Mouse (Mus musculus) lung, embryonic 14.5 days (tissue): ENCODE results near the gene Cyp8b1. TPM values are rescaled to one million over a fixed set of nuclear protein-coding genes. Genes with fewer than 3 reads are reported as not detected.

Experiments used
- ATAC-seq: fragments of 200-750 bp; cut with Nextera tagmentation; 2 replicates; pipeline ENCODE4 v1.8.0; 2017; ENCODE audit warnings: mild to moderate bottlenecking, moderate TSS enrichment, moderate library complexity; ENCODE audit not compliant: insufficient read depth
- DNase-seq: peaks from one replicate; pipeline ENCODE4 v3.0.0-alpha.2; 2015
- H3K27ac ChIP-seq: fragments of 300-500 bp; sonication (generic); 2 replicates; pipeline ENCODE4 v1.5.1; 2014; ENCODE audit warnings: low read depth, mild to moderate bottlenecking, moderate library complexity
- H3K27me3 ChIP-seq: fragments of 300-500 bp; sonication (generic); 2 replicates; pipeline ENCODE4 v1.6.1; 2014; ENCODE audit warnings: low read length, control low read depth; ENCODE audit not compliant: insufficient read depth
- H3K36me3 ChIP-seq: fragments of 300-500 bp; sonication (generic); 2 replicates; pipeline ENCODE4 v1.6.1; 2014; ENCODE audit warnings: control low read depth; ENCODE audit not compliant: insufficient read depth
- H3K4me1 ChIP-seq: fragments of 300-500 bp; sonication (generic); 2 replicates; pipeline ENCODE4 v1.6.1; 2014; ENCODE audit warnings: antibody characterized with exemption, control low read depth; ENCODE audit not compliant: insufficient read depth
- H3K4me2 ChIP-seq: fragments of 300-500 bp; sonication (generic); 2 replicates; pipeline ENCODE4 v1.6.1; 2014; ENCODE audit warnings: mild to moderate bottlenecking
- H3K4me3 ChIP-seq: fragments of 300-500 bp; sonication (generic); 2 replicates; pipeline ENCODE4 v1.5.1; 2014; ENCODE audit warnings: low read depth, low read length
- H3K9ac ChIP-seq: fragments of 300-500 bp; sonication (generic); 2 replicates; pipeline ENCODE4 v1.6.1; 2014
- H3K9me3 ChIP-seq: fragments of 300-500 bp; sonication (generic); 2 replicates; pipeline ENCODE4 v1.6.1; 2016; ENCODE audit warnings: low read depth, low read length, control low read depth
- CTCF ChIP-seq: IDR thresholded peaks from 2 replicates; pipeline ENCODE4 v1.5.1; 2016; ENCODE audit warnings: antibody characterized with exemption, low read depth
- WGBS: fragments of 180-500 bp; shearing (Covaris S2); extraction: QIAGEN DNeasy Blood & Tissue Kit; methylation state at CpG from one replicate; pipeline ENCODE4 v1.1.7; 2014; 5-methylcytosine and 5-hydroxymethylcytosine counted together
- polyA plus RNA-seq: library from polyadenylated mRNA; unstranded; fragments of >200 nt; fragmentation: Nextera tagmentation; extraction: Ambion mirVana; gene quantifications from 2 replicates; pipeline ENCODE4 v1.2.1, GENCODE M21; 2014

Cyp8b1 gene
- polyA plus RNA-seq, 1 experiment from 2014 or later: not detected

DNA sequence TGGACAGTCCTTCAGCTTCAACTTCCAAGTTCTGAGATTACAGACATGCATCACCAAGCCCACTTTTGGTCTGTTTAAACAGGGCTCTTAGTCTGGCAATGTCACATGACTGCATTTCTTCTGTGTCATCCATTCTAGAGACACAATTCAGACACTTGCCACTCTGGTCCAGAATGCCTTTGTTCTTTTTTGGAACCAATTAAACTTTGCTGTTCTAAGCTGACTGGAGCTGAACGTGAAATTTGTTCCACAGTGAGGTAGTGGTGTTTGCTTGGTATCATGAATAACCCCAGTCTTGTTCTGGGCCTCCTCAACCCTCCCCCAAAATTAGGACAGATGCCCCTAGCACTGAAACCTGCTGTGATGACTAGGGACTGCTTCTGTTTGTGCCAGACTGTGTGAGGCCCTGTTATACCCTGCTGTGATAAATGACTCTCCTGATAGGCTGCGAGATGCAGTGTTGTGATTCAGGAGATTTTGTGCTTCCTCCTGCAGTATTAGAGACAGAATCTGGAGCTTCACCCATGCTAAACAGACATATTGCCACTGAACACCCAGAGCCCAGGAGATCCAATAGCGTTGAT lies 50.6 kb downstream of the Cyp8b1 start:
- no peaks in the 10 kb centered on the region for H3K9me3 ChIP-seq
- H3K4me2 ChIP-seq: no peak overlapping the region
- no peak for ATAC-seq
- WGBS: 29% methylated on average over 3 of the region's 3 CpGs
- 0 out of 2 replicates have a peak, but pooled peaks cover 12% of the 10 kb centered on the region for H3K4me1 ChIP-seq
- DNase-seq: no peak
- H3K27me3 ChIP-seq: no peaks in the 10 kb centered on the region
- no peaks in the 10 kb centered on the region for H3K36me3 ChIP-seq
- TF ChIP-seq CTCF: no peak
- H3K4me3 ChIP-seq: no peak overlapping the region
- H3K27ac ChIP-seq: no peak overlapping the region
- H3K9ac ChIP-seq: no peak overlapping the region

DNA sequence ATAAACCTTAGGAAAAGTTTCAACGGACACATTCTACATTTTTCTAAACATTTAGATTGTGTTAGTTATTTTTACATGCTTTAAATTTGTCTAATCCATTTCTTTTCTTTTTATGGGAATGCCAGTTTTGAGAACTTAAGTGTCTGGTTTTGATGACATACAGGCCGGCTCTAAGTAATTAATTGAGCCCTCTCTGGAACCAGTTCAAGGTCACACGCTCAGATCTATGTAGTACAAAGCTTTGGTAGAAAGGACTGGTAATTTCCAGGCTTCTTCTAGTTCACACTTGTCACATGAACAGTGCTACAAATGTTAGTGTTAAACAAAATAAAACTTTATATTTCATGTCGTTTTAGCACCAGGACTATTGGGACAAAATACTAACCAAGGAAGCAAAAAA lies 51.3 kb downstream of the Cyp8b1 start:
- Histone ChIP-seq H3K9me3 (no peaks in the 10 kb centered on the region), H3K27me3 (no peaks in the 10 kb centered on the region), H3K4me2 (no peak overlapping the region), H3K4me3 (no peak overlapping the region), H3K27ac (no peak overlapping the region), H3K4me1 (0 out of 2 replicates have a peak, but pooled peaks cover 12% of the 10 kb centered on the region), H3K36me3 (no peaks in the 10 kb centered on the region), H3K9ac (no peak overlapping the region)
- ATAC-seq (no peak), DNase-seq (peak; percentile 74)
- no peak for TF ChIP-seq CTCF
- WGBS: 34% methylated on average over 4 of the region's 4 CpGs

Other genes with a start within 250 kb of the Cyp8b1 start
- gene Sec22c, start 210.8 kb downstream of the Cyp8b1 start, polyA plus RNA-seq: 8.1 and 9.6 TPM in 2 replicates
- gene Ss18l2, start 206.0 kb downstream of the Cyp8b1 start, polyA plus RNA-seq: 105 and 109 TPM in 2 replicates
- 70.4 and 74.2 TPM in 2 replicates for gene Nktr, start 197.1 kb downstream of the Cyp8b1 start, polyA plus RNA-seq
- 13.6 and 13.8 TPM in 2 replicates for gene Zfp651, start 157.0 kb downstream of the Cyp8b1 start, polyA plus RNA-seq
- gene Klhl40, start 138.7 kb downstream of the Cyp8b1 start, polyA plus RNA-seq: 0.17 and 0.30 TPM in 2 replicates
- gene Hhatl, start 123.8 kb downstream of the Cyp8b1 start, polyA plus RNA-seq: 0.34 and 0.91 TPM in 2 replicates
- gene Ccdc13, start 76.8 kb downstream of the Cyp8b1 start, polyA plus RNA-seq: 0.39 and 0.78 TPM in 2 replicates
- 163 and 169 TPM in 2 replicates for gene Higd1a, start 57.9 kb downstream of the Cyp8b1 start, polyA plus RNA-seq
- 0.88 TPM in 2 replicates for gene Ackr2, start 17.9 kb downstream of the Cyp8b1 start, polyA plus RNA-seq
- 1.7 and 2.2 TPM in 2 replicates for gene Fam198a, start 34.7 kb upstream of the Cyp8b1 start, polyA plus RNA-seq
- 9.9 and 10.5 TPM in 2 replicates for gene Pomgnt2, start 80.8 kb upstream of the Cyp8b1 start, polyA plus RNA-seq
- gene Snrk, start 201.0 kb upstream of the Cyp8b1 start, polyA plus RNA-seq: 57.9 and 58.4 TPM in 2 replicates